Comparison of ENCODE assay signal across 10 mouse cellular contexts in the genomic region with DNA sequence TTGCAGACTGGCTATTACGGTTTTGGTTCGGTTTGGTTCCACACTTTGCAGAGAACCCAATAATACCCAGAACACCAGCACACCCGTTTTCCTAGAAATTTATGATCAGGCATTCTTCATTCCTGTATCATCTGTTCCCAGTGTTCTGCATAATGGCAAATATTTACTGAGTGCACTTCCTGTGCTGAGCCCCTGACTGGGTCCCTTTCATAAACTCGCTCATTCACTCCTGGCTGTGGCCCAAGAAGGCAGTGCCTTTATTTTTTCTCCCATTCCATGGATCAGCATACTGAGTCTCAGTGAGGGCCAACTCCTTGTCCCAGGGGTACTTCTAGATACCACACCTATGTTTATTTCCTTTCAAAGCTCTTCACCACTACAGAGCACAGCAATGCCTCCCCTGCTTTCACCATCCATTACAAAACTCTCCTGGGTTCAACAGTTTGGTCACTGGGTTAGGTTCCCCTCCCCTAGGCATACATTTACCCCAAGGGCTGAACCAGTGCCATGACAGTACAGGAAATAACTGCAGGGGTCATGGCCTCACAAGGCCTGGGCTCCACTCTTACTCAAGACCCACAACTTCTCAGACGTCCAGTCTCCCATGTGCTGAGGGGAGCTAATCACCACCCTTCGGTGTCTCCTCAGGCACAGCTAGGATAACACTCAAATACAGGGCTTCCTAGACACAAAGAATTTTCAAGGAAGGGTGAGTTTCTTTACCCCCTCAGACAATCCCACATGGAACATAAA.
DNase-seq lines count a peak whose midpoint lies in the region; ATAC-seq and TF ChIP-seq lines count a peak whose summit lies in the region.
"Had no signal": no experiment of that assay in that cellular context is flagged by ENCODE, and none has a peak within 500 bp of the region (broad histone marks: within the 10 kb centered on the region; RNA-seq: fewer than 3 reads in every experiment).

No protein-coding gene starts in this region.

- H3K4me2 ChIP-seq in forebrain, embryonic 13.5 days = no peak overlapping the region
- H3K4me2 ChIP-seq in forebrain, embryonic 11.5 days (ENCODE audit: low read depth, low read length, severe bottlenecking) = no peak overlapping the region
- H3K4me2 ChIP-seq in midbrain, embryonic 11.5 days = no peak overlapping the region
- H3K4me2 ChIP-seq in midbrain, embryonic 15.5 days = no peak overlapping the region
- H3K4me2 ChIP-seq in lung, embryonic 15.5 days = no peak overlapping the region

- WGBS in forebrain, embryonic 13.5 days = 73% methylated on average over 6 of the region's 6 CpGs
- WGBS in forebrain, embryonic 11.5 days = 69% methylated on average over 6 of the region's 6 CpGs
- 79% methylated on average over 6 of the region's 6 CpGs for WGBS in midbrain, embryonic 11.5 days
- 66% methylated on average over 6 of the region's 6 CpGs for WGBS in midbrain, embryonic 15.5 days
- 46% methylated on average over 6 of the region's 6 CpGs for WGBS in lung, embryonic 15.5 days
- WGBS in thymus, adult 2 months = 88% methylated on average over 6 of the region's 6 CpGs

- H3K27ac ChIP-seq in forebrain, embryonic 13.5 days = 0 out of 2 replicates have a peak overlapping the region, but pooled peaks have one; percentile 35
- no peak overlapping the region for H3K27ac ChIP-seq in forebrain, embryonic 11.5 days (ENCODE audit: low read depth, low read length)
- peak overlapping the region; percentile 54 for H3K27ac ChIP-seq in midbrain, embryonic 11.5 days (ENCODE audit: low read depth, low read length)
- H3K27ac ChIP-seq in midbrain, embryonic 15.5 days = no peak overlapping the region
- peak overlapping the region; percentile 68 for H3K27ac ChIP-seq in lung, embryonic 15.5 days
- H3K27ac ChIP-seq in thymus, adult 2 months (ENCODE audit: control insufficient read depth, insufficient read depth, low read length) = no peak overlapping the region

- no peak overlapping the region for H3K4me3 ChIP-seq in forebrain, embryonic 13.5 days
- no peak overlapping the region for H3K4me3 ChIP-seq in forebrain, embryonic 11.5 days (ENCODE audit: low read depth, low read length)
- H3K4me3 ChIP-seq in midbrain, embryonic 11.5 days (ENCODE audit: low read depth, low read length) = no peak overlapping the region
- no peak overlapping the region for H3K4me3 ChIP-seq in midbrain, embryonic 15.5 days
- H3K4me3 ChIP-seq in lung, embryonic 15.5 days = no peak overlapping the region
- H3K4me3 ChIP-seq in thymus, adult 2 months (ENCODE audit: control insufficient read depth, insufficient read depth, low read length) = no peak overlapping the region
- H3K4me3 ChIP-seq: megakaryocyte, embryonic 14.5 days had no signal

- peaks cover 89% of the 10 kb centered on the region for H3K4me1 ChIP-seq in forebrain, embryonic 13.5 days
- peaks cover 49% of the 10 kb centered on the region for H3K4me1 ChIP-seq in forebrain, embryonic 11.5 days (replicated peaks; ENCODE audit: control insufficient read depth, insufficient read depth, low read length)
- H3K4me1 ChIP-seq in midbrain, embryonic 11.5 days (ENCODE audit: control insufficient read depth, insufficient read depth, low read length) = peaks cover 81% of the 10 kb centered on the region
- peaks cover 66% of the 10 kb centered on the region for H3K4me1 ChIP-seq in midbrain, embryonic 15.5 days
- H3K4me1 ChIP-seq in lung, embryonic 15.5 days = peaks cover 83% of the 10 kb centered on the region
- H3K4me1 ChIP-seq in thymus, adult 2 months (replicated peaks; ENCODE audit: control insufficient read depth, insufficient read depth, low read length) = peaks cover 19% of the 10 kb centered on the region

- H3K36me3 ChIP-seq in forebrain, embryonic 13.5 days (ENCODE audit: poor library complexity, severe bottlenecking) = no peaks in the 10 kb centered on the region
- no peaks in the 10 kb centered on the region; the same call in 1 of the 2 replicates for H3K36me3 ChIP-seq in forebrain, embryonic 11.5 days (ENCODE audit: control insufficient read depth, insufficient read depth, low read length)
- no peaks in the 10 kb centered on the region for H3K36me3 ChIP-seq in midbrain, embryonic 11.5 days (ENCODE audit: control insufficient read depth, insufficient read depth, low read length)
- H3K36me3 ChIP-seq in midbrain, embryonic 15.5 days (replicated peaks) = no peaks in the 10 kb centered on the region
- H3K36me3 ChIP-seq in lung, embryonic 15.5 days = no peaks in the 10 kb centered on the region
- H3K36me3 ChIP-seq in thymus, adult 2 months (ENCODE audit: control insufficient read depth, insufficient read depth, low read length) = no peaks in the 10 kb centered on the region

- ATAC-seq in forebrain, embryonic 13.5 days = no peak
- ATAC-seq in forebrain, embryonic 11.5 days (replicated peaks; ENCODE audit: low FRiP score) = no peak
- ATAC-seq in midbrain, embryonic 11.5 days (ENCODE audit: low FRiP score) = no peak
- no peak for ATAC-seq in midbrain, embryonic 15.5 days (replicated peaks)
- ATAC-seq in lung, embryonic 15.5 days (ENCODE audit: borderline replicate concordance, extremely low read depth, low FRiP score, low TSS enrichment) = no peak; the same call in 1 of the 2 replicates

- TF ChIP-seq CTCF in thymus, adult 2 months (IDR thresholded peaks at IDR 0.05; ENCODE audit: borderline replicate concordance, control insufficient read depth, extremely low read depth, insufficient read depth, low read length, poor library complexity) = no peak

- H3K9me3 ChIP-seq in forebrain, embryonic 13.5 days (replicated peaks) = no peaks in the 10 kb centered on the region
- no peaks in the 10 kb centered on the region for H3K9me3 ChIP-seq in forebrain, embryonic 11.5 days (ENCODE audit: control insufficient read depth, low read length)
- no peaks in the 10 kb centered on the region for H3K9me3 ChIP-seq in midbrain, embryonic 11.5 days (ENCODE audit: control insufficient read depth, low read length)
- H3K9me3 ChIP-seq in midbrain, embryonic 15.5 days = no peaks in the 10 kb centered on the region
- no peaks in the 10 kb centered on the region for H3K9me3 ChIP-seq in lung, embryonic 15.5 days
- H3K9me3 ChIP-seq: megakaryocyte, embryonic 14.5 days had no signal

- no peaks in the 10 kb centered on the region for H3K27me3 ChIP-seq in forebrain, embryonic 13.5 days
- no peaks in the 10 kb centered on the region for H3K27me3 ChIP-seq in forebrain, embryonic 11.5 days (ENCODE audit: control insufficient read depth, insufficient read depth, low read length)
- no peaks in the 10 kb centered on the region for H3K27me3 ChIP-seq in midbrain, embryonic 11.5 days (ENCODE audit: control insufficient read depth, insufficient read depth, low read length)
- no peaks in the 10 kb centered on the region for H3K27me3 ChIP-seq in midbrain, embryonic 15.5 days (replicated peaks)
- no peaks in the 10 kb centered on the region for H3K27me3 ChIP-seq in lung, embryonic 15.5 days
- H3K27me3 ChIP-seq in thymus, adult 2 months (ENCODE audit: control insufficient read depth, insufficient read depth, low read length) = no peaks in the 10 kb centered on the region
- H3K27me3 ChIP-seq: megakaryocyte, embryonic 14.5 days had no signal

- H3K9ac ChIP-seq in forebrain, embryonic 13.5 days = no peak overlapping the region
- H3K9ac ChIP-seq in forebrain, embryonic 11.5 days (ENCODE audit: low read length) = no peak overlapping the region; the same call in 1 of the 2 replicates
- no peak overlapping the region for H3K9ac ChIP-seq in midbrain, embryonic 11.5 days (ENCODE audit: low read length)
- H3K9ac ChIP-seq in midbrain, embryonic 15.5 days = no peak overlapping the region
- no peak overlapping the region for H3K9ac ChIP-seq in lung, embryonic 15.5 days

- no peak for DNase-seq in forebrain, embryonic 11.5 days (ENCODE audit: low spot score)
- DNase-seq in midbrain, embryonic 11.5 days (ENCODE audit: low spot score, missing footprints) = no peak
- no peak for DNase-seq in right cerebral cortex, adult 18-20 months
- no peak for DNase-seq in thymus, adult 2 months
- no peak for DNase-seq in spleen, adult 12 weeks (ENCODE audit: low spot score)
- DNase-seq: right cerebral cortex, postnatal 14 days had no signal

- TF ChIP-seq POLR2A in thymus, adult 2 months (IDR thresholded peaks at IDR 0.05; ENCODE audit: control insufficient read depth, extremely low read depth, insufficient read depth, low read length, poor library complexity) = no peak

Comparison
In these comparisons a context has a peak if more than half of its experiments do, and no peak if none do; other contexts are left out.
1. H3K27ac ChIP-seq: peak in forebrain, embryonic 13.5 days (single experiment), midbrain, embryonic 11.5 days (single experiment) and lung, embryonic 15.5 days (single experiment); none in forebrain, embryonic 11.5 days (single experiment), midbrain, embryonic 15.5 days (single experiment) and thymus, adult 2 months (single experiment).